In the genomic region with DNA sequence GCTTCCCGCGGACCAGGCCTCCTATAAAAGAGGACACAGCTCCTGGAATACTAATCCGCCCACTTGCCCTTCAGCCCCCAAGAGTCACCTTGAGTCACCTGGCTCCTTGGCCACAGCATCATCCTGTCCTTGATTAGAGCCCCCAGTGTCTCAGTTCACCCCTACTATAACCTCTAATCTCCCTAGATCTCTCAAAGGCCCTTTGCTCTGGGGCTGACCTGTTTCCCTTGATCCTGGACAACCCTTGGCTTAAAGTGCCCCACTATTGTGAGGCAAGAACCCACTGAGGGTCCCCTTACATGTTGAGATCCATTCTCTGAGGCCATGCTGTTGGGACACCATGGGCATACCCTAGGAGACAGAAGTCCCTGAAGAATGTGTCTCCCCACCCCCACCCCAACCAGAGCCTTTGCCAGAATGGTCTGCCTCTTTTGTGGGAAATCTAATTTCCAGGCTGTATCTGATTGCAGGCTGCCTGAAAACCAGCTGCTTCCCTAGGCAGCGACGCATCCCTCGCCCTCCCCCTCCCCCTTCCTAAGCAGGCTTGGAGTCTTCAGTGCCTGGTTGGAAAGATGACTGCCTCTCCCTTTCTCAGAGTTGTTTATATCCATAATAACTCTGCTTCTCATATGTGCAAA, we compare ENCODE assay signal across 11 mouse cellular contexts. TPM values are rescaled to one million over a fixed set of nuclear protein-coding genes. Genes with fewer than 3 reads are reported as not detected.
A peak's percentile ranks its signal among the peaks of the same experiment; 100 is the strongest.
DNase-seq lines count a peak whose midpoint lies in the region; ATAC-seq and TF ChIP-seq lines count a peak whose summit lies in the region.
"Had no signal": no experiment of that assay in that cellular context is flagged by ENCODE, and none has a peak within 500 bp of the region (broad histone marks: within the 10 kb centered on the region; RNA-seq: fewer than 3 reads in every experiment).

No protein-coding gene starts in this region.

- DNase-seq in lung, postnatal 14 days = no peak
- peak; percentile 50 for DNase-seq in forebrain, embryonic 10.5 days (ENCODE audit: extremely low spot score, low spot score)
- peak; percentile 45 for DNase-seq in retina, postnatal 7 days (ENCODE audit: low read depth, low spot score)
- DNase-seq in urinary bladder, postnatal 14 days (ENCODE audit: low spot score) = no peak
- no peak for DNase-seq in thymus, adult 2 months
- DNase-seq: adrenal gland, postnatal 36 days had no signal

- H3K27me3 ChIP-seq in lung, embryonic 16.5 days (ENCODE audit: control insufficient read depth, insufficient read depth, low read depth, low read length) = no peaks in the 10 kb centered on the region
- no peaks in the 10 kb centered on the region for H3K27me3 ChIP-seq in forebrain, embryonic 10.5 days (ENCODE audit: poor library complexity, severe bottlenecking)
- no peaks in the 10 kb centered on the region for H3K27me3 ChIP-seq in limb, embryonic 13.5 days
- H3K27me3 ChIP-seq in thymus, adult 2 months (ENCODE audit: control insufficient read depth, insufficient read depth, low read length) = no peaks in the 10 kb centered on the region
- H3K27me3 ChIP-seq: heart, embryonic 15.5 days had no signal

- no peak for TF ChIP-seq POLR2A in thymus, adult 2 months (IDR thresholded peaks at IDR 0.05; ENCODE audit: control insufficient read depth, extremely low read depth, insufficient read depth, low read length, poor library complexity)

- no peak overlapping the region for H3K9ac ChIP-seq in lung, embryonic 16.5 days (ENCODE audit: low read length)
- no peak overlapping the region for H3K9ac ChIP-seq in limb, embryonic 13.5 days
- H3K9ac ChIP-seq: heart, embryonic 15.5 days had no signal

- no peak overlapping the region for H3K27ac ChIP-seq in lung, embryonic 16.5 days (ENCODE audit: low read length)
- H3K27ac ChIP-seq in forebrain, embryonic 10.5 days = peak overlapping the region; percentile 91
- no peak overlapping the region for H3K27ac ChIP-seq in limb, embryonic 13.5 days
- no peak overlapping the region for H3K27ac ChIP-seq in thymus, adult 2 months (ENCODE audit: control insufficient read depth, insufficient read depth, low read length)
- H3K27ac ChIP-seq: heart, embryonic 15.5 days; left cerebral cortex, adult 2 months had no signal

- 61% methylated on average over 6 of the region's 6 CpGs for WGBS in lung, embryonic 16.5 days
- WGBS in forebrain, embryonic 10.5 days = 37% methylated on average over 6 of the region's 6 CpGs
- WGBS in limb, embryonic 13.5 days = 55% methylated on average over 6 of the region's 6 CpGs
- 94% methylated on average over 6 of the region's 6 CpGs for WGBS in thymus, adult 2 months

- TF ChIP-seq CTCF in thymus, adult 2 months (IDR thresholded peaks at IDR 0.05; ENCODE audit: borderline replicate concordance, control insufficient read depth, extremely low read depth, insufficient read depth, low read length, poor library complexity) = no peak

- peak; percentile 41; the same call in 1 of the 2 replicates for ATAC-seq in lung, embryonic 16.5 days (ENCODE audit: low read depth)
- peak; percentile 25; the same call in 1 of the 2 replicates for ATAC-seq in limb, embryonic 13.5 days (ENCODE audit: low FRiP score, low read depth)
- no peak for ATAC-seq in erythroid progenitor cell, adult 5-6 weeks (replicated peaks; ENCODE audit: low FRiP score, poor library complexity, severe bottlenecking)

- no peaks in the 10 kb centered on the region for H3K9me3 ChIP-seq in lung, embryonic 16.5 days (ENCODE audit: control insufficient read depth, low read length)
- no peaks in the 10 kb centered on the region for H3K9me3 ChIP-seq in forebrain, embryonic 10.5 days
- H3K9me3 ChIP-seq in limb, embryonic 13.5 days = no peaks in the 10 kb centered on the region
- H3K9me3 ChIP-seq: heart, embryonic 15.5 days had no signal

- no peaks in the 10 kb centered on the region for H3K36me3 ChIP-seq in lung, embryonic 16.5 days (ENCODE audit: control insufficient read depth, insufficient read depth, low read length)
- no peaks in the 10 kb centered on the region for H3K36me3 ChIP-seq in forebrain, embryonic 10.5 days (replicated peaks)
- no peaks in the 10 kb centered on the region for H3K36me3 ChIP-seq in limb, embryonic 13.5 days
- no peaks in the 10 kb centered on the region for H3K36me3 ChIP-seq in thymus, adult 2 months (ENCODE audit: control insufficient read depth, insufficient read depth, low read length)
- H3K36me3 ChIP-seq: heart, embryonic 15.5 days had no signal

- H3K4me2 ChIP-seq in lung, embryonic 16.5 days (ENCODE audit: low read depth, low read length) = no peak overlapping the region
- no peak overlapping the region for H3K4me2 ChIP-seq in limb, embryonic 13.5 days (replicated peaks)
- H3K4me2 ChIP-seq: heart, embryonic 15.5 days had no signal

- peaks cover 12% of the 10 kb centered on the region for H3K4me1 ChIP-seq in lung, embryonic 16.5 days (replicated peaks; ENCODE audit: control insufficient read depth, insufficient read depth, low read length)
- peaks cover 94% of the 10 kb centered on the region for H3K4me1 ChIP-seq in forebrain, embryonic 10.5 days
- peaks cover 31% of the 10 kb centered on the region for H3K4me1 ChIP-seq in limb, embryonic 13.5 days
- peaks cover 13% of the 10 kb centered on the region for H3K4me1 ChIP-seq in thymus, adult 2 months (replicated peaks; ENCODE audit: control insufficient read depth, insufficient read depth, low read length)

- H3K4me3 ChIP-seq in lung, embryonic 16.5 days (ENCODE audit: low read length) = no peak overlapping the region
- no peak overlapping the region for H3K4me3 ChIP-seq in forebrain, embryonic 10.5 days
- no peak overlapping the region for H3K4me3 ChIP-seq in limb, embryonic 13.5 days
- H3K4me3 ChIP-seq in thymus, adult 2 months (ENCODE audit: control insufficient read depth, insufficient read depth, low read length) = no peak overlapping the region
- H3K4me3 ChIP-seq: heart, embryonic 15.5 days; left cerebral cortex, adult 2 months had no signal

RNA-seq across cellular contexts. Expression of a gene that starts 33.8 kb away (rescaled TPM):
- 34.0 and 36.7 TPM in 2 replicates for polyA plus RNA-seq in lung, embryonic 16.5 days (2015; fragmentation: Nextera tagmentation; extraction: Ambion mirVana)
- polyA plus RNA-seq in forebrain, embryonic 10.5 days (2016; fragmentation: Nextera tagmentation; extraction: Ambion mirVana) = 116 TPM in 2 replicates
- 25.0 and 29.8 TPM in 2 replicates for polyA plus RNA-seq in limb, embryonic 13.5 days (2015; fragmentation: Nextera tagmentation; extraction: Ambion mirVana)
- 3.2 and 8.8 TPM in 2 replicates for total RNA-seq in erythroid progenitor cell, adult 5-6 weeks (2015; ENCODE audit: low replicate concordance)
- 6.2 and 22.0 TPM in 2 replicates for total RNA-seq in erythroid progenitor cell, adult 5-6 weeks (2017; ENCODE audit: low replicate concordance)
- 52.3 and 56.0 TPM in 2 replicates for polyA plus RNA-seq in thymus, adult 2 months (2012; rRNA removed)

RNA-seq across cellular contexts. Expression of a gene that starts 33.8 kb away (rescaled TPM):
- polyA plus RNA-seq in lung, embryonic 16.5 days (2015; fragmentation: Nextera tagmentation; extraction: Ambion mirVana) = 27.0 and 28.7 TPM in 2 replicates
- 35.7 and 37.1 TPM in 2 replicates for polyA plus RNA-seq in forebrain, embryonic 10.5 days (2016; fragmentation: Nextera tagmentation; extraction: Ambion mirVana)
- 22.5 and 24.9 TPM in 2 replicates for polyA plus RNA-seq in limb, embryonic 13.5 days (2015; fragmentation: Nextera tagmentation; extraction: Ambion mirVana)
- total RNA-seq in erythroid progenitor cell, adult 5-6 weeks (2015; ENCODE audit: low replicate concordance) = 61.3 and 62.5 TPM in 2 replicates
- 47.2 and 51.9 TPM in 2 replicates for total RNA-seq in erythroid progenitor cell, adult 5-6 weeks (2017; ENCODE audit: low replicate concordance)
- polyA plus RNA-seq in thymus, adult 2 months (2012; rRNA removed) = 53.7 and 67.3 TPM in 2 replicates

RNA-seq across cellular contexts. Expression of a gene that starts 44.4 kb away (rescaled TPM):
- polyA plus RNA-seq in lung, embryonic 16.5 days (2015; fragmentation: Nextera tagmentation; extraction: Ambion mirVana) = 22.0 and 22.1 TPM in 2 replicates
- 31.6 and 35.1 TPM in 2 replicates for polyA plus RNA-seq in forebrain, embryonic 10.5 days (2016; fragmentation: Nextera tagmentation; extraction: Ambion mirVana)
- polyA plus RNA-seq in limb, embryonic 13.5 days (2015; fragmentation: Nextera tagmentation; extraction: Ambion mirVana) = 19.8 and 21.3 TPM in 2 replicates
- total RNA-seq in erythroid progenitor cell, adult 5-6 weeks (2015; ENCODE audit: low replicate concordance) = 117 and 217 TPM in 2 replicates
- total RNA-seq in erythroid progenitor cell, adult 5-6 weeks (2017; ENCODE audit: low replicate concordance) = 138 and 221 TPM in 2 replicates
- polyA plus RNA-seq in thymus, adult 2 months (2012; rRNA removed) = 10.6 and 10.7 TPM in 2 replicates

RNA-seq across cellular contexts. Expression of a gene that starts 44.9 kb away (rescaled TPM):
- 124 and 125 TPM in 2 replicates for polyA plus RNA-seq in lung, embryonic 16.5 days (2015; fragmentation: Nextera tagmentation; extraction: Ambion mirVana)
- 58.1 and 60.1 TPM in 2 replicates for polyA plus RNA-seq in forebrain, embryonic 10.5 days (2016; fragmentation: Nextera tagmentation; extraction: Ambion mirVana)
- 87.4 and 89.4 TPM in 2 replicates for polyA plus RNA-seq in limb, embryonic 13.5 days (2015; fragmentation: Nextera tagmentation; extraction: Ambion mirVana)
- 129 and 131 TPM in 2 replicates for total RNA-seq in erythroid progenitor cell, adult 5-6 weeks (2015; ENCODE audit: low replicate concordance)
- total RNA-seq in erythroid progenitor cell, adult 5-6 weeks (2017; ENCODE audit: low replicate concordance) = 66.4 and 67.4 TPM in 2 replicates
- 104 and 108 TPM in 2 replicates for polyA plus RNA-seq in thymus, adult 2 months (2012; rRNA removed)

Comparison
In these comparisons a context has a peak if more than half of its experiments do, and no peak if none do; other contexts are left out.
1. DNase-seq: peak in forebrain, embryonic 10.5 days (single experiment) and retina, postnatal 7 days (single experiment); none in lung, postnatal 14 days (single experiment), urinary bladder, postnatal 14 days (single experiment) and thymus, adult 2 months (single experiment).